Mouse (Mus musculus) liver, adult 2 months (tissue): ENCODE data around the gene Szrd1.

Source experiments
- CTCF ChIP-seq: fragments of 200-500 bp; IDR thresholded peaks from 2 replicates; pipeline ENCODE4 v1.5.1; 2011; ENCODE audit warnings: low read depth, low read length, control low read depth
- POLR2A ChIP-seq: fragments of 200-500 bp; IDR thresholded peaks from 2 replicates; pipeline ENCODE4 v1.6.1; 2011; ENCODE audit warnings: low read length, control low read depth; ENCODE audit not compliant: insufficient read depth; ENCODE audit errors: extremely low read depth

GRCm38 (mm10) chr4:141161699-141162208 is 22.2 kb upstream of the Szrd1 start:
- TF ChIP-seq CTCF (no peak), POLR2A (no peak)
